Mouse (Mus musculus) central nervous system, embryonic 14 days (tissue): ENCODE data around the gene Szrd1. TPM values are rescaled to one million over a fixed set of nuclear protein-coding genes. Genes with fewer than 3 reads are reported as not detected.

Source experiments
- polyA plus RNA-seq: library from polyadenylated mRNA; depleted of rRNA; stranded (reverse); fragments of >200 nt; gene quantifications from 2 replicates; pipeline ENCODE4 v1.2.3, GENCODE M21; 2012; rRNA removed

Szrd1 gene
- polyA plus RNA-seq = 35.4 and 41.9 TPM in 2 replicates

GRCm38 (mm10) chr4:141139116-141139970 lies at the start of gene Szrd1:
Gene Szrd1 (minus strand): TSS chr4:141139775.

DNA sequence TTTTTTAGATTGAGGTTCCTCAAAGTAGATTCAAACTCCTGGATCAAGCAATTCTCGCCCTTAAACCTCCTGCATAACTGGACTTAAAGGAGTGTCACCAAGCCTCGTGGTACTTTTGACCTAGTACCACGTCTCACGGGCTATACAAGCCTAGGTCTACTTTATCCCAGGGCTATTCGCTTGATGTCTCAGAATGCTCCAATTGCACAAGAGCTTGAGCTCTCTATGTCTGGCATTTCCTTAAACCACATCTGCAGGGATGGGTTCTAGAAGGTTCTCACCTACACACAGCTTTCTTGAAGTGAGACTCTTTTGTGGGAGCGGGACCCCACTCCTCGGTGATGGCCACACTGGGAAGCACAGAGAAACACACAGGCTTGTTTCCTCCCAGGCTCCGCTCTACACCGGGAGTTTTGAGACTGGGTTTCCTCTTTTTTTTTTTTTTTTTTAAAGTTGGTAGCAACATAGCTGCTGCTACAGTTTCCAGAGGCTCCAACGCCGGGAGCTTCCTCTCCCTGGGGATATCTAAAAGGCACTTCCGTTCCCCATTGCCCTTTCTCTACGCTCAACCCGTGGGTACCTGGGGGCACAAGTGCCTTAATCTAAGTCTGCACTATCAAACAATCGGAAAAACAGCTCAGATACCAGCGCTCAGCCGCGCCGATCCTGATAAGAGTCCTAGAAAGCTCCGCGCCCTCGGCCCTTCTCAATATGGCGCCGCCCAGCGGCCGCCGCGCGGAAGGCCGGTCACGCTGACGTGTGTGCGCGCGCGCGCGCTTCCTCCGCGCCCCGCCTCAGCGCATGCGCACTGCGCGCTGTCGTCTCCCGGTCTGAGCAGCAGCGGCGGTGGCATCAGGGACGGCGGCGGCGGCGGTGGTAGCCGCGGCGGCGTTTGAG lies 7.8 kb upstream of the Szrd1 start, which contains the start of gene Fbxo42:
Gene Fbxo42 (plus strand): TSS at position 802 of the 897 bp plus-strand sequence.

DNA sequence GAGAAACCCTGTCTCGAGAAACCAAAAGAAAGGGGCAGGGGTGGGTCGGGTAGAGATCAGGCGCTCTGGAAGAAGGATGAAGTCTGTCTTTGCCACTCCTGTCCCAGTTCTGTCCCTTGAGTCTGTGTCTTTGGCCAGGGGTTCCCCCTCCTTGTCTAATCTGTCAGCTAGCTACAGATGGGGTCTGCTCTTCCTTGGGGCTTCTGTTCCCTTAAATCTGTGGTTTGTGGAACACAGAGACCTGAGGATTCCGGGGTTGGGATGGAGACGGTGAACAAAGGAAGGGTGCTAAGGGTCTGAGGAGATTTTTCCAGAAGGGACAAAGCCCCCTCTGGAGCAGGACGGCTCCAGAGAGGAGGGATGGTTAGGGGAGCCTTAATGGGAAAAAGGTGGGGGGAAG lies 51.5 kb downstream of the Szrd1 start, which contains the start of gene Spata21:
Gene Spata21 (plus strand): TSS at position 301 of the 400 bp plus-strand sequence.

DNA sequence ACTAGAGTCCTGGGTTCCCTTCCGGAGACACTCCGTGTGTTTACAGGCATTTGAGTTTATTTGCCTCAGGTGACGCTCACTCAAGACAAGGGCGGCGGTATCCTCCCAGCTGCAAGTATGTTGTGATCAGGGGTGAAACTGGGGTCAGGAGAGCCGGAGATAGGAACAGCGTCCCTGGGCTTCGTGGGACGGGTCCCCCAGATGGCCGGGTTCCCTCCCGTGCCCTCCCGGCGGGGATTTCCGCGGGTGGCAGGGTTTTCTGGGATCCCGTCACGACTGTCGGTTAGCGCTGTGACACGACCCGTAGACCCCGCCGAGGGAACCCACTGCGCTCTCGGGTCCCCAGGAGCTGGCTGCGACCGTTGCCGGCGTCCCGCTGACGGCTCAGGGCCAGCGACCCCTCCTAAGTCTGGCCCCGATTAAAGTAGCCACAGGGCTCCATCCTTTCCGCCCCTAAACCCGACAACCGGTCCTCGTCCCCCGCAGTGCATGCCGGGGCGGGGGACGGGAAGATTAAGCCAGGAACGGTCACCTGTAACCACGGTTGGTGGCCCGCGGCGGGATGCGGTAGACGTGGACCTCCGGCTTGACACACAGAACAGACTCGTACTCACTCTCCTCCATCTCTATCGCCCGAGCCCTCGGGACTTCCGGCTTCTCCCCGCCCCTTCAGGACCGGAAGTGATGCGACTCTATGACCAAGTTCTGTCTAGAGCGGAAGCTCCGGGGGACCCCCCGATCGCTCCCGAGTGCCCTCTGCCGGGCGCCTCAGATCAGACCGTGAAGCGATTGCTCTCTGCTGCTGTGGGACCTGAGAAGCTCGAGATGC lies 61.7 kb downstream of the Szrd1 start, which contains the start of gene Necap2:
Gene Necap2 (minus strand): TSS at position 677 of the 829 bp plus-strand sequence.

Other genes with a start within 250 kb of the Szrd1 start
- 0.36 and 1.0 TPM in 2 replicates for gene Padi2, start 233.4 kb downstream of the Szrd1 start, polyA plus RNA-seq
- 229 and 247 TPM in 2 replicates for gene Sdhb, start 178.6 kb downstream of the Szrd1 start, polyA plus RNA-seq
- gene Atp13a2, start 152.9 kb downstream of the Szrd1 start, polyA plus RNA-seq = 189 and 190 TPM in 2 replicates
- 234 and 286 TPM in 2 replicates for gene Mfap2, start 129.4 kb downstream of the Szrd1 start, polyA plus RNA-seq
- gene Crocc, start 79.2 kb downstream of the Szrd1 start, polyA plus RNA-seq = 37.7 and 38.0 TPM in 2 replicates
- 56.3 and 65.6 TPM in 2 replicates for gene Necap2, start 61.4 kb downstream of the Szrd1 start, polyA plus RNA-seq
- gene Spata21, start 51.4 kb downstream of the Szrd1 start, polyA plus RNA-seq = 0.02 and 0.06 TPM in 2 replicates
- 24.1 and 24.2 TPM in 2 replicates for gene Fbxo42, start 8.1 kb upstream of the Szrd1 start, polyA plus RNA-seq
- 4.8 and 5.1 TPM in 2 replicates for gene Rsg1, start 74.2 kb upstream of the Szrd1 start, polyA plus RNA-seq
- gene Arhgef19, start 99.7 kb upstream of the Szrd1 start, polyA plus RNA-seq = 1.8 and 5.9 TPM in 2 replicates
- 4.2 and 5.9 TPM in 2 replicates for gene Epha2, start 161.5 kb upstream of the Szrd1 start, polyA plus RNA-seq
- 14.2 and 15.6 TPM in 2 replicates for gene Fam131c, start 228.4 kb upstream of the Szrd1 start, polyA plus RNA-seq